Mouse (Mus musculus) bone marrow, adult 2 months (tissue): Measurements from ENCODE around the gene Ppp1r14c.

Source experiments
- CTCF ChIP-seq: fragments of 200-500 bp; IDR thresholded peaks from 2 replicates; pipeline ENCODE4 v1.5.1; 2011; ENCODE audit warnings: low read length, control low read depth; ENCODE audit not compliant: control insufficient read depth, insufficient read depth
- POLR2A ChIP-seq: fragments of 200-500 bp; IDR thresholded peaks from 2 replicates; pipeline ENCODE4 v1.6.1; 2011; ENCODE audit warnings: low read depth, mild to moderate bottlenecking, control low read depth, low read length, borderline replicate concordance; ENCODE audit not compliant: control insufficient read depth

GRCm38 (mm10) chr10:3490052-3490451, 124.2 kb downstream of the Ppp1r14c start:
- TF ChIP-seq CTCF (no peak), POLR2A (no peak)
